Mouse (Mus musculus) neural tube, embryonic 14.5 days (tissue): Measurements from ENCODE around the gene Ppp1r13l. TPM values are rescaled to one million over a fixed set of nuclear protein-coding genes. Genes with fewer than 3 reads are reported as not detected.

Source experiments
- ATAC-seq: fragments of 200-750 bp; cut with Nextera tagmentation; 2 replicates; pipeline ENCODE4 v1.8.0; 2017; ENCODE audit warnings: low read depth, mild to moderate bottlenecking, moderate TSS enrichment, moderate library complexity
- H3K27ac ChIP-seq: fragments of 300-500 bp; sonication (generic); 2 replicates; pipeline ENCODE4 v1.5.1; 2014; ENCODE audit warnings: low read depth, mild to moderate bottlenecking, control low read depth, low read length, moderate library complexity, mixed read lengths
- H3K27me3 ChIP-seq: fragments of 300-500 bp; sonication (generic); 2 replicates; pipeline ENCODE4 v1.6.1; 2014; ENCODE audit warnings: low read length; ENCODE audit not compliant: control insufficient read depth, insufficient read depth
- H3K36me3 ChIP-seq: fragments of 300-500 bp; sonication (generic); 2 replicates; pipeline ENCODE4 v1.6.1; 2014; ENCODE audit warnings: low read length, mixed read lengths; ENCODE audit not compliant: control insufficient read depth, insufficient read depth
- H3K4me1 ChIP-seq: fragments of 300-500 bp; sonication (generic); 2 replicates; pipeline ENCODE4 v1.6.1; 2014; ENCODE audit warnings: low read length; ENCODE audit not compliant: control insufficient read depth, insufficient read depth
- H3K4me2 ChIP-seq: fragments of 300-500 bp; sonication (generic); 2 replicates; pipeline ENCODE4 v1.6.1; 2014; ENCODE audit warnings: mild to moderate bottlenecking, low read depth, low read length, control low read depth
- H3K4me3 ChIP-seq: fragments of 300-500 bp; sonication (generic); 2 replicates; pipeline ENCODE4 v1.5.1; 2014; ENCODE audit warnings: low read depth, low read length, control low read depth, mixed read lengths
- H3K9ac ChIP-seq: fragments of 300-500 bp; sonication (generic); replicated peaks from 2 replicates; pipeline ENCODE4 v1.6.1; 2014; ENCODE audit warnings: low read depth, mild to moderate bottlenecking, control low read depth, low read length, mixed read lengths
- H3K9me3 ChIP-seq: fragments of 300-500 bp; sonication (generic); 2 replicates; pipeline ENCODE4 v1.6.1; 2016; ENCODE audit warnings: low read length; ENCODE audit not compliant: control insufficient read depth
- WGBS: fragments of 180-500 bp; shearing (Covaris S2); extraction: QIAGEN DNeasy Blood & Tissue Kit; methylation state at CpG from one replicate; pipeline ENCODE4 v1.1.7; 2014; 5-methylcytosine and 5-hydroxymethylcytosine counted together
- polyA plus RNA-seq: library from polyadenylated mRNA; unstranded; fragments of >200 nt; fragmentation: Nextera tagmentation; extraction: Ambion mirVana; gene quantifications from 2 replicates; pipeline ENCODE4 v1.2.1, GENCODE M21; 2014

The Ppp1r13l gene
- 1.4 and 1.7 TPM in 2 replicates for polyA plus RNA-seq

DNA sequence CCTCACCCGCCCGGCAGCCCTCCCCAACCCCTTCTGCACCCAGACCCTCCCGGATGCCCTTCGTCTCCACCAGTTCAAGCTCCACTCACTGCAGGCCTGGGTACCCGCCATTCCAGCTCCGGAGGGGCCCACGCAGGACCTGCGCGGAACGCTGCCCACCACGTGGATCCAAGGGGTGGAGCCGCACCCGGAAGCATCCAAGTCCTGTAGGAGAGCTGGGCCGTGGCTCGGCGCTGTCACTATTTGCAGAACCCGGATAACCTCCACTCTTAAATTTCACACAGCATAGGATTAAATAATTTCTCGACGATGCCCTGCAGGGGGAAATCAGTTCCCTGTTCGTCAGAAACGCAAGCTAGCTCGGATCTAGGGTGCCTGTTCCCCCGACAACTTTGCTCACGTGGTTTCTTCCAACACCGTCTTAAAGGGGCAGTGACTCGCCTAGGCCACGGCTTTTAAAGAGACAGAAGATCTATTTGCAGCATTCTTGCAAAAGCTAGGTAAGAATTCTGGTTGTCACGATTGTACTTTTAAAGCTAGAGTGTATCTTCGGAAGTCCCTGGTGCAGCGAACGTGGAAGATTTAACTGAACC lies at the start of gene Ppp1r13l, which contains the start of gene Cd3eap:
TSS of gene Ppp1r13l (plus strand) at position 451 of the 593 bp plus-strand sequence.
TSS of gene Cd3eap (minus strand) at position 185 of the 593 bp plus-strand sequence.
- Histone ChIP-seq H3K4me3 (peak within 1 kb of the TSS; percentile 59), H3K9ac (peak within 1 kb of the TSS; percentile 60), H3K9me3 (no peaks in the 10 kb centered on the region), H3K36me3 (peaks cover 23% of the 10 kb centered on the region), H3K4me1 (peaks cover 12% of the 10 kb centered on the region), H3K27ac (0 out of 2 replicates have a peak within 1 kb of the TSS, but pooled peaks have one; percentile 5), H3K4me2 (peak within 1 kb of the TSS; percentile 99), H3K27me3 (no peaks in the 10 kb centered on the region)
- peak; percentile 85 for ATAC-seq
- WGBS = 0% methylated on average over 31 of the region's 31 CpGs

DNA sequence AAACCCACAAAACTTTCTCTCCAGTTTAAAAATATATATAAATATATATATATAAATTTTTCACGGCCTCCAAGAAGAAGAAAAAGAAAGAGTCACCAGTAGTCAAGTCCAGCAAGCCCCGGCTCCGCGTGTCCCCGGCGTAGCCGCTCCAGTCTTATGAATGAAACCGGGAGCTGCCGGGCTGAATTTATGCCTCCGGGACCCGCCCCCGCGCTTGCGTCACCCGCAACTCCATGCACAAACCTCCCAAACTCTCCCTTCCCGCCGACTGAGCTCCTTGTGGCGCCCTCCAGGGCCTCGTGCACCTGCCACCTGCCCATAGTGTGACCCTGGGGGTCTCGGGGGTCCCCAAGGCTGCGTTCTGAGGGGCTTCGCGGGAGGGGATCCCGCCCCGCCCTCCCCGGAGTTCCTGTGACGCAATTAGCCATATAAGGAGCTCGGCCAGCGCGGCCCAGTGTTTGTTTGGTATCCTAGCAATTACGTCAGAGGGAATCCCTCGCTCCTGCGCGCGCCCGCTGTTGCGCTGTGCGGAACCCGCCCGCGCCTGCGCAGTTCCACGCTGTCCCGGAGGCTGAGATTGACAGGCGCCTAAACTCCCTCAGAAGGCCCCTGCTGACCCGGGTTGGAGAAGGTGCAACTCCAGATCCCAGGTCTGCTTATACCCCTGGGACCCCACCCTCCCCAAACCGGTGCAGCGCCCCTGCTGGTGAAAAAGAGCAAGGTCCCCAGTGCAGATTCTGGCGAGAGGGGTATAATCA lies 49.5 kb upstream of the Ppp1r13l start, which contains the start of gene Fosb:
TSS of gene Fosb (minus strand) at position 168 of the 758 bp plus-strand sequence.
- under 1% methylated on average over 45 of the region's 49 CpGs for WGBS
- Histone ChIP-seq H3K9me3 (no peaks in the 10 kb centered on the region), H3K27me3 (peaks cover 18% of the 10 kb centered on the region), H3K4me1 (peaks cover 14% of the 10 kb centered on the region), H3K4me2 (peak within 1 kb of the TSS; percentile 83), H3K4me3 (peak within 1 kb of the TSS; percentile 52), H3K27ac (0 out of 2 replicates have a peak within 1 kb of the TSS, but pooled peaks have one; percentile 22), H3K9ac (peak within 1 kb of the TSS; percentile 50), H3K36me3 (no peaks in the 10 kb centered on the region)
- peak; percentile 85 for ATAC-seq

DNA sequence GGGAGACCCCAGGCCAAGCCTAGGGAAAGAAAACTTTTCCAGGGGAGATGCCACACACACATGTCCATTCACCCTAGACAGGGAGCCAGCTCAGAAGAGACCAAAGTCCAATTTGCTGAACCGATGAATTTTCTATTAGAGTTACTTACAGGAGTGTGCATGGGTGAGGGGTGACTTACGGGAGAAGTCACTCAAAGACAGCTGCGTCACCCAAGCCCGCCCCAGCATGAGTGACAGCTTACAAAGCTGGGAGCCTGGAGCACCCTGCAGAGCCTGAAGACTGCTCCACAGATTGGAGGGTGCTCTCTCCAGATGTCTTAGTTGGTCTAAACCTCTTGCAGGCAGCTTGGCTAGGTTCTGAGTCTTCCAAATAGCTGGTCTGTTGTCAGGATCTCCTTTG lies 47.6 kb upstream of the Ppp1r13l start:
- ATAC-seq = no peak
- H3K27ac ChIP-seq = no peak overlapping the region
- H3K9ac ChIP-seq = no peak overlapping the region
- H3K27me3 ChIP-seq = 0 out of 2 replicates have a peak, but pooled peaks cover under 1% of the 10 kb centered on the region
- H3K4me1 ChIP-seq = peaks cover 14% of the 10 kb centered on the region
- no peak overlapping the region for H3K4me2 ChIP-seq
- no peak overlapping the region for H3K4me3 ChIP-seq
- H3K36me3 ChIP-seq = no peaks in the 10 kb centered on the region
- WGBS = 42% methylated on average over 4 of the region's 4 CpGs
- no peaks in the 10 kb centered on the region for H3K9me3 ChIP-seq

GRCm38 (mm10) chr7:19314033-19314432 lies 45.5 kb upstream of the Ppp1r13l start:
- peaks cover 7% of the 10 kb centered on the region for H3K4me1 ChIP-seq
- WGBS = 47% methylated on average over 5 of the region's 5 CpGs
- no peak for ATAC-seq
- no peaks in the 10 kb centered on the region for H3K9me3 ChIP-seq
- H3K4me2 ChIP-seq = no peak overlapping the region
- H3K27ac ChIP-seq = no peak overlapping the region
- H3K36me3 ChIP-seq = no peaks in the 10 kb centered on the region
- no peak overlapping the region for H3K4me3 ChIP-seq
- H3K27me3 ChIP-seq = no peaks in the 10 kb centered on the region
- H3K9ac ChIP-seq = no peak overlapping the region

- Histone ChIP-seq H3K4me2 (no peak overlapping the region), H3K27ac (no peak overlapping the region), H3K27me3 (no peaks in the 10 kb centered on the region), H3K4me3 (no peak overlapping the region), H3K9ac (no peak overlapping the region), H3K36me3 (no peaks in the 10 kb centered on the region), H3K4me1 (peaks cover 9% of the 10 kb centered on the region; the same call in 1 of the 2 replicates), H3K9me3 (no peaks in the 10 kb centered on the region)
- no peak for ATAC-seq
- WGBS = 46% methylated on average over 14 of the region's 14 CpGs
Observed at GRCm38 (mm10) chr7:19316451-19317161, 42.9 kb upstream of the Ppp1r13l start.

DNA sequence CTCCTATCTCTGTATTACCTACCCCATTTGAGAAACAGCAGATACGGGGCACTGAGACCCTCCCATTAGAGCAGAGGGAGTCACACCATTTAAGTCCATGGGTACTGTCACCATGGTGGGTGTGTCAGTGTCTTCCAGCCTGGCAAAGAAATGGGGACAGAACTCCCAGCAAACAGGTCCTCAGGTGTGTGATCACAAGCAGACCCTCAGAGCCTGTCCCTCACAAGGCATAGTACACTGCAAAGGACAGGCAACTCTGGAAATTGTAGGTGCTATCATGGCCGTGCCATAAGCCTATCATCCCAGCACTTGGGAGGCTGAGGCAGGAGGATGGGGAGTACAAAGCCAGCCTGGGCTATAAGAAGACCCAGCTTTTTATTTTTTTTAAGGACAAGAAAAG lies 41.3 kb upstream of the Ppp1r13l start:
- H3K4me1 ChIP-seq = peaks cover 9% of the 10 kb centered on the region; the same call in 1 of the 2 replicates
- no peaks in the 10 kb centered on the region for H3K27me3 ChIP-seq
- H3K9ac ChIP-seq = no peak overlapping the region
- H3K4me3 ChIP-seq = no peak overlapping the region
- no peaks in the 10 kb centered on the region for H3K9me3 ChIP-seq
- 73% methylated on average over 2 of the region's 2 CpGs for WGBS
- no peak overlapping the region for H3K4me2 ChIP-seq
- H3K27ac ChIP-seq = no peak overlapping the region
- ATAC-seq = no peak
- H3K36me3 ChIP-seq = no peaks in the 10 kb centered on the region

DNA sequence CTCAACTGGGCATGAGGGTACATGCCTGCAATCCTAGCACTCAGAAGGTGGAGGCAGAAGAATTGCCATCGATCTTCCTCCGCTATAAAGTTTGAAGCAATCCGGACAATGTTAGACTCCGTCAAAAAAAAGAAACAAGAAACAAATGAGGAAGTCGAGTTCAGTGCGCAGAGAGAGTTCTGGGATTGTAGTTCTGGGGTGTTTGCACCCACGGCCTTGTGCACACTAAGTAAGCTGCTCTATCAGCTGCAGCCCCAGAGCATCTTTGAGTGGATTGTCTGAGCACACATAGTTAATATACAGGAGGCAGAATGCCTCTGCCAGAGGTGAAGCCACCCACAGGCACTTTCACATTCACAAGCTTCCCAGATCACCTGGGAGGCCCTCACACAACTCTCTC lies 40.9 kb upstream of the Ppp1r13l start:
- H3K9ac ChIP-seq = no peak overlapping the region
- no peak for ATAC-seq
- no peak overlapping the region for H3K4me2 ChIP-seq
- no peak overlapping the region for H3K27ac ChIP-seq
- H3K9me3 ChIP-seq = no peaks in the 10 kb centered on the region
- no peaks in the 10 kb centered on the region for H3K36me3 ChIP-seq
- 81% methylated on average over 7 of the region's 7 CpGs for WGBS
- H3K4me1 ChIP-seq = peaks cover 9% of the 10 kb centered on the region; the same call in 1 of the 2 replicates
- H3K27me3 ChIP-seq = no peaks in the 10 kb centered on the region
- no peak overlapping the region for H3K4me3 ChIP-seq

DNA sequence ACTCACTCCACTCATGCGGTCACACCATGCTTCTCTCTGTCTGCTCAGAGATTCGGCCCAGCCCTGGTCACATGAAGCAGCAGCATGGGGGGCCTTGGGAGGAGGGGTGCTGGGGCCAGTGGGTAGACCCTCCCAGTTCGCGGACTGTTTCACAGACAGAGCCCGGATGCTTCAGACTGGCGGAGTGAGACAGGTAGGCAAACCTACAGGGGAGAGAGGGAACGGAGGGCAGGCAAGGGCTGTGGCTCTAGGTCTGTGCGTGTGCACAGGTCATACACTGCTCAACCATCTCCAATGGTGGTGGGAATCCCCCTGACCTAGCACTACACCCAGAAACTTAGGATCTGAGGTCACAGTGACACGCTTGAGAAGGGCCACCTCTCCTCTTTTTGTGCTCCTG lies 40.1 kb upstream of the Ppp1r13l start:
- Histone ChIP-seq H3K4me3 (peak overlapping the region; percentile 34), H3K4me2 (peak overlapping the region; percentile 85), H3K36me3 (no peaks in the 10 kb centered on the region), H3K27ac (no peak overlapping the region), H3K9me3 (no peaks in the 10 kb centered on the region), H3K9ac (peak overlapping the region; percentile 42; the same call in 1 of the 2 replicates), H3K4me1 (peaks cover 9% of the 10 kb centered on the region; the same call in 1 of the 2 replicates), H3K27me3 (no peaks in the 10 kb centered on the region)
- ATAC-seq = peak; percentile 81
- WGBS = 21% methylated on average over 9 of the region's 9 CpGs
